Mouse (Mus musculus) liver, postnatal 0 days (tissue): ENCODE data around the gene Gtse1.

Experiments
- CTCF ChIP-seq: sonication (generic); IDR thresholded peaks from 2 replicates; pipeline ENCODE4 v1.5.1; 2016; ENCODE audit warnings: antibody characterized with exemption, low read depth
- EP300 ChIP-seq: IDR thresholded peaks from 2 replicates; pipeline ENCODE4 v1.6.1; 2016; ENCODE audit warnings: antibody characterized with exemption, low read depth, mild to moderate bottlenecking

- TF ChIP-seq CTCF (no peak), EP300 (peak; percentile 29; the same call in 1 of the 2 replicates)
Observed at GRCm38 (mm10) chr15:85811535-85812277, 47.8 kb upstream of the Gtse1 start, which contains the start of gene Cdpf1.
